Mouse (Mus musculus) limb, embryonic 11.5 days (tissue): ENCODE results near the gene Vac14. TPM values are rescaled to one million over a fixed set of nuclear protein-coding genes. Genes with fewer than 3 reads are reported as not detected.

Experiments used
- ATAC-seq: fragments of 200-750 bp; cut with Nextera tagmentation; 2 replicates; pipeline ENCODE4 v1.8.0; 2017; ENCODE audit warnings: low read depth; ENCODE audit not compliant: insufficient number of reproducible peaks, low FRiP score, low TSS enrichment
- DNase-seq: peaks from one replicate; pipeline ENCODE4 v3.0.0-alpha.2; 2015; ENCODE audit warnings: low spot score
- H3K27ac ChIP-seq: fragments of 300-500 bp; sonication (generic); replicated peaks from 2 replicates; pipeline ENCODE4 v1.5.1; 2014; ENCODE audit warnings: low read depth, mild to moderate bottlenecking, low read length
- H3K27me3 ChIP-seq: fragments of 300-500 bp; sonication (generic); 2 replicates; pipeline ENCODE4 v1.6.1; 2014; ENCODE audit warnings: mild to moderate bottlenecking, low read length, mixed read lengths; ENCODE audit not compliant: control insufficient read depth, insufficient read depth
- H3K36me3 ChIP-seq: fragments of 300-500 bp; sonication (generic); 2 replicates; pipeline ENCODE4 v1.6.1; 2014; ENCODE audit warnings: mild to moderate bottlenecking, low read length, moderate library complexity, mixed read lengths; ENCODE audit not compliant: control insufficient read depth, insufficient read depth
- H3K4me1 ChIP-seq: fragments of 300-500 bp; sonication (generic); 2 replicates; pipeline ENCODE4 v1.6.1; 2014; ENCODE audit warnings: low read length, mixed read lengths; ENCODE audit not compliant: control insufficient read depth, insufficient read depth
- H3K4me2 ChIP-seq: fragments of 300-500 bp; sonication (generic); 2 replicates; pipeline ENCODE4 v1.6.1; 2014; ENCODE audit warnings: low read depth, mild to moderate bottlenecking, moderate library complexity; ENCODE audit not compliant: severe bottlenecking
- H3K4me3 ChIP-seq: fragments of 300-500 bp; sonication (generic); 2 replicates; pipeline ENCODE4 v1.5.1; 2014; ENCODE audit warnings: low read depth, low read length
- H3K9ac ChIP-seq: fragments of 300-500 bp; sonication (generic); 2 replicates; pipeline ENCODE4 v1.6.1; 2014; ENCODE audit warnings: mild to moderate bottlenecking, low read length
- H3K9me3 ChIP-seq: fragments of 300-500 bp; sonication (generic); 2 replicates; pipeline ENCODE4 v1.6.1; 2016; ENCODE audit warnings: low read length; ENCODE audit not compliant: control insufficient read depth
- WGBS: fragments of 180-500 bp; shearing (Covaris S2); extraction: QIAGEN DNeasy Blood & Tissue Kit; methylation state at CpG from one replicate; pipeline ENCODE4 v1.1.7; 2014; 5-methylcytosine and 5-hydroxymethylcytosine counted together
- polyA plus RNA-seq: library from polyadenylated mRNA; unstranded; fragments of >200 nt; fragmentation: Nextera tagmentation; extraction: Ambion mirVana; gene quantifications from 2 replicates; pipeline ENCODE4 v1.2.1, GENCODE M21; 2014

Gene Vac14
- polyA plus RNA-seq: 30.5 TPM in 2 replicates

GRCm38 (mm10) chr8:110618391-110619207, at the start of gene Vac14:
Vac14 (plus strand) TSS chr8:110618585.
- Histone ChIP-seq H3K9me3 (no peaks in the 10 kb centered on the region), H3K4me1 (peaks cover 7% of the 10 kb centered on the region; the same call in 1 of the 2 replicates), H3K4me2 (peak within 1 kb of the TSS; percentile 79), H3K4me3 (peak within 1 kb of the TSS; percentile 95), H3K27ac (no peak within 1 kb of the TSS), H3K27me3 (no peaks in the 10 kb centered on the region), H3K9ac (peak within 1 kb of the TSS; percentile 68), H3K36me3 (no peaks in the 10 kb centered on the region)
- DNase-seq (peak; percentile 98), ATAC-seq (peak; percentile 89)
- WGBS: under 1% methylated on average over 64 of the region's 67 CpGs

DNA sequence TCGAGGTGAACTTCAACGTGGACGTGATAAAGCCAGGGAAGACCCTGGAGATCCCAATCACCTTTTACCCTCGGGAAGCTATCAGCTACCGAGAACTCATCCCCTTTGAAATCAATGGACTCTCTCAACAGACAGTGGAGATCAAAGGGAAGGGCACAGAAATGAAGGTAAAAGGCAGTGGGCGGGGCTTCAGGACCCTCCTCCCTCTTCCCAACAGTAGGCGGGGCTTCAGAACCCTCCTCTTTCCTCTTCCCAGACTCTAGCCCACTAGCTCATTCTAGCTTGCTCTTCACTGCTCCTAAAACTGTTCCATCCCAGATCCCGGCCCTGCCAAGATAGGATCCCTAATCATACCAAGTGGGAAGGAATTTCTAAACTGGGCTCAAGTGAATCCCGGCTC, 25.7 kb upstream of the Vac14 start:
- Histone ChIP-seq H3K4me1 (no peaks in the 10 kb centered on the region), H3K9me3 (no peaks in the 10 kb centered on the region), H3K9ac (no peak overlapping the region), H3K4me2 (no peak overlapping the region), H3K27me3 (no peaks in the 10 kb centered on the region), H3K27ac (no peak overlapping the region), H3K36me3 (no peaks in the 10 kb centered on the region), H3K4me3 (no peak overlapping the region)
- WGBS: 83% methylated on average over 9 of the region's 9 CpGs
- no peak for DNase-seq
- no peak for ATAC-seq

DNA sequence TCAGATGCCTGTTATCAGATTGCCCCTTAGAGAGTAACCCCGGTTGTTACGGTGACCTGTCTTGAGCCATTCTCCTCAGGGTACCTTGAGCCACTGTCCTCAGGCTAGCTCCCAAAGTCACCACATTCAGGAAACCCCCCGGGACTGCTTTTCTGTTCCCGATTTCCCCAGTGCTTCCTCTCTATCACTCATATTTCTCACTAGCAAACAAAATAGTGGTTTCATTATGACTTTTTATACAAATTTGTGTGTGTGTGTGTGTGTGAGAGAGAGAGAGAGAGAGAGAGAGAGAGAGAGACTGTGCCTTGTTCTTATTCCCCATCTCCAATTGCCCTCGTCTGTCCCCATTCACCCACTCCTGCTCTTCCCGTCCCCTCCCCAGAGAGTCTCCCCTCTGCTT, 24.2 kb upstream of the Vac14 start:
- no peaks in the 10 kb centered on the region for H3K36me3 ChIP-seq
- WGBS: 86% methylated on average over 6 of the region's 6 CpGs

GRCm38 (mm10) chr8:110604556-110604955, 13.8 kb upstream of the Vac14 start:
- Histone ChIP-seq H3K27me3 (no peaks in the 10 kb centered on the region), H3K9me3 (no peaks in the 10 kb centered on the region), H3K9ac (no peak overlapping the region), H3K27ac (no peak overlapping the region), H3K4me1 (no peaks in the 10 kb centered on the region), H3K4me2 (no peak overlapping the region), H3K4me3 (no peak overlapping the region), H3K36me3 (no peaks in the 10 kb centered on the region)
- ATAC-seq (no peak), DNase-seq (peak; percentile 65)
- 0% methylated on average over 1 of the region's 1 CpGs for WGBS

More for the DNA sequence above, 24.2 kb upstream of the Vac14 start:
- H3K27me3 ChIP-seq: no peaks in the 10 kb centered on the region
- H3K9ac ChIP-seq: no peak overlapping the region
- H3K4me3 ChIP-seq: no peak overlapping the region
- DNase-seq (no peak), ATAC-seq (no peak)
- H3K9me3 ChIP-seq: no peaks in the 10 kb centered on the region
- no peak overlapping the region for H3K27ac ChIP-seq
- H3K4me2 ChIP-seq: no peak overlapping the region
- H3K4me1 ChIP-seq: no peaks in the 10 kb centered on the region

- DNase-seq (no peak), ATAC-seq (no peak)
- H3K4me3 ChIP-seq: no peak overlapping the region
- H3K9me3 ChIP-seq: no peaks in the 10 kb centered on the region
- 70% methylated on average over 6 of the region's 6 CpGs for WGBS
- no peaks in the 10 kb centered on the region for H3K27me3 ChIP-seq
- H3K27ac ChIP-seq: no peak overlapping the region
- H3K9ac ChIP-seq: no peak overlapping the region
- H3K4me1 ChIP-seq: no peaks in the 10 kb centered on the region
- no peak overlapping the region for H3K4me2 ChIP-seq
- no peaks in the 10 kb centered on the region for H3K36me3 ChIP-seq
Observed at GRCm38 (mm10) chr8:110605401-110606015, 12.9 kb upstream of the Vac14 start.

- WGBS: 78% methylated on average over 3 of the region's 3 CpGs
- Histone ChIP-seq H3K27ac (no peak overlapping the region), H3K36me3 (no peaks in the 10 kb centered on the region), H3K27me3 (no peaks in the 10 kb centered on the region), H3K4me2 (no peak overlapping the region), H3K9ac (no peak overlapping the region), H3K9me3 (no peaks in the 10 kb centered on the region), H3K4me1 (peaks cover 7% of the 10 kb centered on the region; the same call in 1 of the 2 replicates), H3K4me3 (no peak overlapping the region)
- no peak for ATAC-seq
- no peak for DNase-seq
Observed at GRCm38 (mm10) chr8:110615730-110616129, 2.7 kb upstream of the Vac14 start.

GRCm38 (mm10) chr8:110617801-110618358, 505 bp upstream of the Vac14 start:
- Histone ChIP-seq H3K4me2 (peak overlapping the region; percentile 79), H3K4me1 (peaks cover 7% of the 10 kb centered on the region; the same call in 1 of the 2 replicates), H3K9me3 (no peaks in the 10 kb centered on the region), H3K36me3 (no peaks in the 10 kb centered on the region), H3K9ac (no peak overlapping the region), H3K4me3 (peak overlapping the region; percentile 95), H3K27ac (no peak overlapping the region), H3K27me3 (no peaks in the 10 kb centered on the region)
- ATAC-seq: no peak
- no peak for DNase-seq
- whole genome bisulfite sequencing: 26% methylated on average over 14 of the region's 14 CpGs

DNA sequence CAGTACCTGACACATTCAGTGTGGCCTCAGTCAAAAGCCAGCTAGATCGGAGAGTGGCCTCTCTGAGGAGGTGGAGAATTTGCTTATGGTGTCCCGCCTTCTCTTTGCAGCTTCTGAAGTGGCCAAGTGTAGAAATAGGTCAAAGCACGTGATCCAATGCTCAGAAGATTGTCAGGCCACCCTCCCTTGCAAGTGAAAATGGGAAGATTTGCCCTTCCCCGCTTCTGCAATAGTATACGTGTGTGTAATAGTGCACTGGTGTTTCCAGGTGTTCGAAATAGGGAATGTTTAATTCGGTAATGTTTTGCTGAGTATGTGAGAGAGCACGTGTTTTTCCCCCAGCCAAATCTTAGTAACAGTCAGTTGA, 806 bp downstream of the Vac14 start:
- Histone ChIP-seq H3K4me2 (peak overlapping the region; percentile 79), H3K36me3 (no peaks in the 10 kb centered on the region), H3K9me3 (no peaks in the 10 kb centered on the region), H3K9ac (peak overlapping the region; percentile 68), H3K4me3 (peak overlapping the region; percentile 95), H3K27me3 (no peaks in the 10 kb centered on the region), H3K27ac (no peak overlapping the region), H3K4me1 (peaks cover 7% of the 10 kb centered on the region; the same call in 1 of the 2 replicates)
- 27% methylated on average over 8 of the region's 8 CpGs for WGBS
- DNase-seq (no peak), ATAC-seq (no peak)
